Mouse (Mus musculus) cerebellum, postnatal 25 days (tissue): Measurements from ENCODE around the gene Sptlc2.

Source experiments
- DNase-seq, 2 experiments: peaks; one replicate each; pipeline ENCODE4 v3.0.0; 2021; ENCODE audit warnings: mixed read lengths in 2 of 2

Gene Sptlc2

DNA sequence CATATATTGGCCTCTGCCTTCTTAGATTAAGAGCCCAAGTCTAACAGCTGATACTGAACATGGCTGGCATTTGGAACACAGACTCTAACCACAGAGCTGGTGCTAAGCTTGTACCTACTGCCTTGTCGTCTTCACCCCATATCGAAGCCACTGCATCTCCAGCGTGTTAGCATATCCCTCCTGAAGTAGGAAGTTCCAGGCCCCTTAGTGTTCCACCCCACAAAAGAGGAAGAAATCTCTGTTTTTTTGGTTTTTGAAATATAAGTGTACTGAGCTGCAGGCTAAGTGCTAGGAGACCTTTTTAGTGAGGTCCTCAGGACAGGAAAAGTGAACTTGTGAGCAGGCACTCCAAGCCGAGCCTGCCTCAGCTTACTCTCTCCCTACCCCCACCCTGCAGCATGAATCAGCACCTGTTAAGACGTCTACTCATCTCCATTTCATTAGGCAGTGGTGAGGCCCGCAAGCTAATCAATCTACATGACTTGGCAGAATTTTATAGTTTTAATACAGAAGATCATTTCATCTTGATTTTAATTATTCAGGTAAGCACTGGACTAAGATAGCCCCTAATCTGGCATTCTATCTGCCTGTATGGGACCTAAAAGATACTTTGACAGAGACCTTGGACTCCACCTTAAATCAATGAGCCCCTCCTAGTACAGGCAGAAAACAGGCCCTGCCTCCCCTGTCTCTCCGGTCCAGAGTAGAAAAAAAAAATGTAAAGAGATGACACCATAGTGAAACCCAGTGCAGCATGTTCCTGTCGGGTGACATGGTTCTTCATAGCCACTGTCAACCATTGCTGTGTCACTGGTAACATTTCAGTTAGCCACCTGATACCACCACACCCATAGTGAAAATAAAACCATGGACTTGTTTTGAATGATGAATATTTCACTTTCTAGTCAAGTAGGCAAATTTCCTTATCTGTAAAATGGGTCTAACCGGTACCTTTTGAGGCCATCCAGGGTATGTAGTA is 113.0 kb downstream of the Sptlc2 start:
- no peak for DNase-seq

DNA sequence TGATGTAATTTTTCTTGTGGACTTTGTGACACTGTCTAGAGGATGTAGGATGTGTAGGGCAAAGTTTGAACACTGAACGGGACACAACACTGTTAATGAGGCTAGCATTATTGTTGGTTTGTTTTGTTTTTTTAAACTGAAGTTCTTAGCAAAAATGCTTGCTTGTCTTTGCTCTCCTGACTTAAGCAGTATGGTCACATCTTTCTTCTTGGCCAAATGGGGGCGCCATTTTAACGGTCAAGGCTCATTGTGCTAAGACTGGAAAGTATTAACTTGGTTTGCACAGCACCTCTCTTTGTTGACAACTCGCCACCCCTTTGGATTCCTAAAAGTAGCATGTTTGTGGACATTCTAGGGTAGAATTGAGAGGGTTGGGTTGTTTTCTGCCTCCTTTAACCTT is 120.5 kb downstream of the Sptlc2 start:
- peak; percentile 17 to 47 for DNase-seq

DNA sequence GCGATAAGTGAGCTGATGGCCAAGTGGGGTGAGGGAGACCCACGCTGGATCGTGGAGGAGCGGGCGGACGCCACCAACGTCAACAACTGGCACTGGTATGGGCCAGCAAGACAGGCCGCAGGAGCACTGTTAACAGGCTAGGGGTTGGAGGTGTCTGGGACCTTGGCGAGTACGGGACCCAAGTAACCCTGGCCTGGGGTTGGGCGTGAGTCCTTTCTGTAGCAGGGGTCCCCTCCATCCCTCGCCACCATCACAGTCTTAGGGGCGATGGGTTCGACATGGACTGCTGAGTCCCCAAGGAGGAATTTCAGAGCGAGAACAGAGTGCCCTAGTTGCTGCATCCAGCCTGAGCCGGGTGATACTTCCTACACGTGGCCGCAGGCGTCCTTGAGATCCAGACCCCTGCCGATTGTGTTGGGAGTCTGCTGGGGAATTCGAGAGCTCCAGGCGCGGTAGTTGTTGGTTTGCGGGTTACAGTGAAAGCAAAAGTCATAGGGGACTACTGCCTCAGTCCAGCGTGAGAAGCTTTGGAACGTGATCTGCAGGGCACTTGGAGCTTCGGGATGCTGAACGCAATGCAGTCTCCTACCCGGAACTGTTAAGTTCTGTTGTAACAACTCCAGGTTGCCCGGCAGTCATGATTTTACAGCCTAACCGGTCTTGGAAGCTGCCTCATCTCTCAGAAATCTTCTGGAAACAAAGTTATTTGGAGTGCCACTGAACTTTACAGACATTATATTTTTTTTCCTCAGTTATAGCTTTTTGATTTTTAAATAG is 121.1 kb downstream of the Sptlc2 start:
- DNase-seq: no peak

DNA sequence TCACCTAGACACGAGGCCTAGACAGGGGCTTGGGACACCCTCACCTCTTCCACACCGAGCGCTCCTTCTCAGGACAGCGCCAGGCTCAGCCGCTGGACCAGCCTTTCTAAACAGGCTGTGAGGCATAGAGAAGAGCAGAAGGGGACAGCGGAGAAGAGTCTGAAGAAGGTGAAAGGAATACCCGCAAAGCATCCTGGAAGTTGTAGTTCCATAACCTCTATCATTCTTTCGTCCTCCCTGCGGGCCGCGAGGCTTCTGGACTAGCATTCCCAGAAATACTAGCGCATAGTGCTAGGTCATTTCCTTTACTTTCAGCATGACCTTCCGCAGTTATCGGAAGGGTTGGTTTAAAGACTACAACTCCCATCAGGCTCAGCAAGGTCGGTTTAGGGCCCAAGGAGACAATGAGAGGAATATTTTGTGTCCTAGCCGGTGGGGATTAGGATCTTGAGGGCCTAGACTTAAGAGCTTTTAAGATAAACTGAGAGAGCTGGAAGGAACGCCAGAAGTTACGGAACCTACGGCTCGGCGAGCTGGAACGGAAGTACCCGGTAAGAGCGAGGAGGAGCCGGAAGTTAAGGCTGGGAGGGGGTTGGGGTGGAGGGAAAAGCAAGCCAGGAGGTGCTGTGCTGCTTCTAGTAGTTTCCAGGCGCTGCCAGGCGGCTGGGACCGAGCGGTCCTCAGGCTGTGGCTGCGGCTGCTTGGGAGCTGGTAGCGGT is 121.9 kb downstream of the Sptlc2 start, which contains the start of the genes Vipas39 and Ahsa1:
Gene Vipas39 (minus strand): TSS at position 149 of the 719 bp plus-strand sequence.
Gene Ahsa1 (plus strand): TSS at position 372 of the 719 bp plus-strand sequence.
- DNase-seq: peak; percentile 88 to 91

DNA sequence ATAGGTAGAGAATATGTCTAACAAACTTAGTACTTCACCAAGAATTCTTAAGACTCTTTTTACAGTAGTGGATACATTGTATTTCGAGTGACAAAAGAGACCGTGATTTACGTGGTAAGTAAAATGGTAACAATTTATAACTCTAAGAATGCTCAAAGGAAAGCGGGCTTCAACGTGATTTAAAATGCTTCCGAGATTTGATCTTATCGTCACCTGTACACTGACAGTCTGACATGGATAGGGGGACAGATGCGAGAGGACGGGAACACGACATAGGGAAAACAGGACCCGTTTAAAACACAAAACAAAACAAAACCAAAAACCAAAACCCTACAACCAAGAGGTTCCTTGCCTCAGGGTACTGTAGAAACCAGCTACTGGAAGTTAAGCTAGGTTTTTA is 122.7 kb downstream of the Sptlc2 start:
- DNase-seq: no peak

DNA sequence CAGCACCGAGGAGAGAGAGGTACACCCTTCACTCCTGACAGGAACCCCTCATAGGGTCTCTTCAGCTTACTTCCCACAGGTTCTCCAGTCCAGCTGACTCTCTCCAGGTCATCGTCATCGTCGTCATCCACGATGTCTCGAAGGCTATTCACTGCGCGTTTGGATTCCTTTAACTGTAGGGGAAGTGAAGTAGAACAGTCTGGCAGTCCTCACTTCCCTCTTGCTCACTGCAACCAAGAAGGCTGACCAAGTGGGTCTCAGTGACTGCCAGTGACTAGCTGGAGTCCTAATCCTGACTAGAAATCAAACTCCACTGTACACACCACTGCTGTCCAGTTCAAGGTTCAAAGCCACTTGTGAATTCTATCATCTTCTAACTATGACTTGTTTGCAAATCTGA is 127.6 kb downstream of the Sptlc2 start:
- DNase-seq: no peak

DNA sequence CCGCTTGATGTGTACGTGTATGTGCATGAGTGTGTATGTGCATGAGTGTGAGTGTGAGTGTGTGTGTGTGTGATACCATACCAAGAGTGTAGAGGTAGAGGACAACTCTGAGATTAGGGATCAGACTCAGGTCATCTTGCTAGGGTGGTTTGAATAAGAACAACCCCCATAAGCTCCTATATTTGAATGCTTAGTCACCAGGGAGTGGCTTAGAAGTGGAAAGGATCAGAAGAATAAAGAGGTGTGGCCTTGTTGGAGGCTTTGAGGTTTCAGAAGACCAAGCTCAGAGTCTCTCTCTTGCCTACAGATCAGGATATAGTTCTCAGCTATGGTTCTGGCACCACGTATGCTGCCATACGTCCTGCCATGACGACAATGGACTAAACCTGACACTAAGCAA is 131.5 kb downstream of the Sptlc2 start:
- no peak for DNase-seq
